ENCODE assay signal across 14 mouse cellular contexts in the genomic region with DNA sequence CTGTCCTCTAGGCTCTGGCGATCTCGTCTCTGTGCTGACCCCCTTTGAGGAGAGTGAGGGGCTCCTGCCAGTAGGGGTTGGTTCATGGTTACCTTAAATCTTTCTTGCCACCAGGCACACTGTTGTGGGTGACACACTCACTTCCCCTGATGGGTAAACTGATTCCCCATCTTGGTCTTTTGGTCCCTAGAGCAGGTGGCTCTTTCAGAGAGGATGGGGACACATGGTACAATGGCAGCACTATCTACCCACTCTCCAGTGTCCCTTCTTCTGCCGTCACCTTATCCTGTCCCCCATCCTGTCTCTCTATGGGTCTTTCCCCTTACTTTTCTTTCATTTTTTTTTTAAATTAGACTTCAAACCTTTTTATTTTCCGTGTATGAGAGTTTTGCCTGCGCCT. TPM values are rescaled to one million over a fixed set of nuclear protein-coding genes. Genes with fewer than 3 reads are reported as not detected.
DNase-seq lines count a peak whose midpoint lies in the region; ATAC-seq and TF ChIP-seq lines count a peak whose summit lies in the region.
"Had no signal": no experiment of that assay in that cellular context is flagged by ENCODE, and none has a peak within 500 bp of the region (broad histone marks: within the 10 kb centered on the region; RNA-seq: fewer than 3 reads in every experiment).

No protein-coding gene starts in this region.

- no peaks in the 10 kb centered on the region for H3K9me3 ChIP-seq in liver, embryonic 12.5 days (replicated peaks)
- H3K9me3 ChIP-seq in stomach, embryonic 15.5 days: no peaks in the 10 kb centered on the region
- H3K9me3 ChIP-seq: heart, embryonic 12.5 days had no signal

- ATAC-seq in liver, embryonic 12.5 days: no peak
- ATAC-seq in stomach, embryonic 15.5 days (ENCODE audit: insufficient read depth, low FRiP score, low read depth): no peak
- ATAC-seq: hindbrain, postnatal 0 days had no signal

- peaks cover 5% of the 10 kb centered on the region; the same call in 1 of the 2 replicates for H3K36me3 ChIP-seq in heart, adult 2 months (ENCODE audit: control insufficient read depth, insufficient read depth, low read length)
- peaks cover 21% of the 10 kb centered on the region for H3K36me3 ChIP-seq in spleen, adult 2 months (ENCODE audit: control insufficient read depth, insufficient read depth, low read length)
- H3K36me3 ChIP-seq in liver, embryonic 12.5 days: no peaks in the 10 kb centered on the region
- H3K36me3 ChIP-seq in stomach, embryonic 15.5 days: no peaks in the 10 kb centered on the region
- H3K36me3 ChIP-seq: heart, embryonic 12.5 days had no signal

- no peak overlapping the region for H3K4me3 ChIP-seq in heart, adult 2 months
- H3K4me3 ChIP-seq in spleen, adult 2 months (ENCODE audit: extremely low read depth, insufficient read depth, insufficient read length): no peak overlapping the region
- H3K4me3 ChIP-seq in liver, embryonic 12.5 days: no peak overlapping the region
- no peak overlapping the region for H3K4me3 ChIP-seq in stomach, embryonic 15.5 days (replicated peaks)
- H3K4me3 ChIP-seq: heart, embryonic 12.5 days had no signal

- no peaks in the 10 kb centered on the region for H3K27me3 ChIP-seq in heart, adult 2 months (ENCODE audit: control insufficient read depth, insufficient read depth, low read length)
- no peaks in the 10 kb centered on the region for H3K27me3 ChIP-seq in spleen, adult 2 months (ENCODE audit: control insufficient read depth, insufficient read depth, low read length)
- H3K27me3 ChIP-seq in liver, embryonic 12.5 days (replicated peaks): 0 out of 2 replicates have a peak, but pooled peaks cover under 1% of the 10 kb centered on the region
- no peaks in the 10 kb centered on the region for H3K27me3 ChIP-seq in stomach, embryonic 15.5 days (replicated peaks)
- H3K27me3 ChIP-seq: heart, embryonic 12.5 days had no signal

- intact Hi-C loops in heart, adult 2 months (cut with DNase I): no loop called here

- peak overlapping the region; percentile 61; the same call in 1 of the 2 replicates for H3K27ac ChIP-seq in heart, adult 2 months
- peak overlapping the region; percentile 88 for H3K27ac ChIP-seq in spleen, adult 2 months (ENCODE audit: insufficient read depth, low read length)
- peak overlapping the region; percentile 4; the same call in 1 of the 2 replicates for H3K27ac ChIP-seq in liver, embryonic 12.5 days
- H3K27ac ChIP-seq in stomach, embryonic 15.5 days: peak overlapping the region; percentile 73
- H3K27ac ChIP-seq: hindbrain, postnatal 0 days had no signal

- no peak for TF ChIP-seq EP300 in heart, adult 2 months (IDR thresholded peaks at IDR 0.05; ENCODE audit: insufficient read depth, low read depth, low read length)

- WGBS in heart, adult 2 months: 82% methylated on average over 5 of the region's 5 CpGs
- WGBS in spleen, adult 2 months: 42% methylated on average over 5 of the region's 5 CpGs
- WGBS in liver, embryonic 12.5 days (ENCODE audit: insufficient replicate concordance): 69% methylated on average over 5 of the region's 5 CpGs
- WGBS in stomach, embryonic 15.5 days: 75% methylated on average over 5 of the region's 5 CpGs

- peak overlapping the region; percentile 62 for H3K4me2 ChIP-seq in liver, embryonic 12.5 days
- H3K4me2 ChIP-seq in stomach, embryonic 15.5 days: peak overlapping the region; percentile 41

- DNase-seq in heart, adult 2 months: no peak
- DNase-seq in heart, postnatal 4 days: no peak
- DNase-seq in spleen, adult 2 months (ENCODE audit: low read depth in 1 of 2, low spot score in 2 of 2): no peak
- DNase-seq in spleen, postnatal 14 days (ENCODE audit: low spot score in 2 of 2): no peak
- no peak for DNase-seq in cerebellum, adult 8-10 months
- DNase-seq in ovary, postnatal 10 days (ENCODE audit: low spot score): no peak
- DNase-seq: embryo, embryonic 11 days had no signal

- TF ChIP-seq CTCF in heart, adult 2 months (IDR thresholded peaks at IDR 0.05): no peak
- TF ChIP-seq CTCF in spleen, adult 2 months (IDR thresholded peaks at IDR 0.05; ENCODE audit: extremely low read depth, insufficient read depth, insufficient read length, insufficient replicate concordance): no peak

- H3K79me2 ChIP-seq in heart, adult 2 months (replicated peaks; ENCODE audit: control insufficient read depth, insufficient read depth, low read length): no peaks in the 10 kb centered on the region

- peaks cover 28% of the 10 kb centered on the region for H3K4me1 ChIP-seq in heart, adult 2 months (ENCODE audit: control insufficient read depth, insufficient read depth, low read length)
- H3K4me1 ChIP-seq in spleen, adult 2 months (ENCODE audit: control insufficient read depth, insufficient read depth, insufficient read length): peaks cover 66% of the 10 kb centered on the region
- peaks cover 40% of the 10 kb centered on the region for H3K4me1 ChIP-seq in liver, embryonic 12.5 days
- 0 out of 2 replicates have a peak, but pooled peaks cover 16% of the 10 kb centered on the region for H3K4me1 ChIP-seq in stomach, embryonic 15.5 days

- no peak for TF ChIP-seq POLR2A in heart, adult 2 months (IDR thresholded peaks at IDR 0.05; ENCODE audit: insufficient read depth, low read depth, low read length)
- TF ChIP-seq POLR2A in spleen, adult 2 months (IDR thresholded peaks at IDR 0.05; ENCODE audit: low read depth, low read length): no peak

- H3K9ac ChIP-seq in heart, adult 2 months (ENCODE audit: low read depth, low read length): no peak overlapping the region
- H3K9ac ChIP-seq in liver, embryonic 12.5 days: no peak overlapping the region; the same call in 1 of the 2 replicates
- no peak overlapping the region for H3K9ac ChIP-seq in stomach, embryonic 15.5 days
- H3K9ac ChIP-seq: heart, embryonic 12.5 days had no signal

RNA-seq across cellular contexts. Expression of a gene that starts 33.3 kb away (rescaled TPM):
- 10 to 100 TPM; 44.5 to 58.7 TPM for total RNA-seq in heart, adult 2 months (2021)
- polyA plus RNA-seq in heart, adult 2 months (2012; rRNA removed): 15.3 and 21.5 TPM in 2 replicates
- total RNA-seq in heart, postnatal 4 days (2021): 10 to 100 TPM; 56.8 to 64.0 TPM
- polyA plus RNA-seq in spleen, adult 2 months (2012; rRNA removed): 42.2 and 50.3 TPM in 2 replicates
- polyA plus RNA-seq in liver, embryonic 12.5 days (2016; fragmentation: Nextera tagmentation; extraction: Ambion mirVana): 2.5 and 2.7 TPM in 2 replicates
- 12.0 and 12.1 TPM in 2 replicates for polyA plus RNA-seq in stomach, embryonic 15.5 days (2015; fragmentation: Nextera tagmentation; extraction: Ambion mirVana)

RNA-seq across cellular contexts. Expression of a gene that starts 45.8 kb away (rescaled TPM):
- under 1 TPM; 0.41 to 0.42 TPM for total RNA-seq in heart, adult 2 months (2021)
- polyA plus RNA-seq in heart, adult 2 months (2012; rRNA removed): 0.59 and 1.7 TPM in 2 replicates
- total RNA-seq in heart, postnatal 4 days (2021): under 1 TPM; 0.14 to 0.29 TPM
- 133 and 154 TPM in 2 replicates for polyA plus RNA-seq in spleen, adult 2 months (2012; rRNA removed)
- 0.05 TPM in 1 of 2 replicates, not detected in the other for polyA plus RNA-seq in liver, embryonic 12.5 days (2016; fragmentation: Nextera tagmentation; extraction: Ambion mirVana)
- 0.54 and 0.62 TPM in 2 replicates for polyA plus RNA-seq in stomach, embryonic 15.5 days (2015; fragmentation: Nextera tagmentation; extraction: Ambion mirVana)
- total RNA-seq: hindbrain, postnatal 0 days; layer of hippocampus, adult 18-20 months; left cerebral cortex, postnatal 36 days; midbrain, postnatal 0 days had no signal
- polyA plus RNA-seq: heart, embryonic 12.5 days; hindbrain, postnatal 0 days; midbrain, postnatal 0 days had no signal

Comparison
In these comparisons a context has a peak if more than half of its experiments do, and no peak if none do; other contexts are left out.
1. H3K27ac ChIP-seq: peak in every context shown above with its lines; median percentile 88 in spleen, adult 2 months; 73 in stomach, embryonic 15.5 days; 61 in heart, adult 2 months; 4 in liver, embryonic 12.5 days.
2. RNA of a gene that starts 45.8 kb away (polyA plus RNA-seq): 133 to 154 TPM in spleen, adult 2 months; 0.59 to 1.7 TPM in heart, adult 2 months, 0.54 to 0.62 TPM in stomach, embryonic 15.5 days and 0.05 TPM in liver, embryonic 12.5 days; every median in the first group is over 10 times any median in the second.